Mouse (Mus musculus): ENCODE measurements around the gene BC030500. TPM values are rescaled to one million over a fixed set of nuclear protein-coding genes. Genes with fewer than 3 reads are reported as not detected.

Gene BC030500
- polyA plus RNA-seq (2015; fragmentation: Nextera tagmentation; extraction: Ambion mirVana), result 0.69 and 1.1 TPM in 2 replicates

GRCm38 (mm10) chr8:58911677-58912076 is at the start of gene BC030500:
Gene BC030500 (plus strand): TSS chr8:58911755.
- no peaks in the 10 kb centered on the region for H3K27me3 ChIP-seq (ENCODE audit: control insufficient read depth, insufficient read depth, low read length)
- H3K4me2 ChIP-seq (replicated peaks; ENCODE audit: low read depth), result peak within 1 kb of the TSS; percentile 93
- no peak for ATAC-seq (ENCODE audit: low FRiP score, low TSS enrichment)
- H3K4me3 ChIP-seq (ENCODE audit: low read depth, low read length), result peak within 1 kb of the TSS; percentile 48
- H3K4me1 ChIP-seq (replicated peaks; ENCODE audit: control insufficient read depth, insufficient read depth), result 0 out of 2 replicates have a peak, but pooled peaks cover 2% of the 10 kb centered on the region
- H3K27ac ChIP-seq (replicated peaks), result no peak within 1 kb of the TSS
- H3K9me3 ChIP-seq (ENCODE audit: control insufficient read depth, low read length), result no peaks in the 10 kb centered on the region
- H3K36me3 ChIP-seq (ENCODE audit: control insufficient read depth, insufficient read depth, low read length), result no peaks in the 10 kb centered on the region
- peak within 1 kb of the TSS; percentile 45 for H3K9ac ChIP-seq (ENCODE audit: low read length)
- peak; percentile 16 for DNase-seq (ENCODE audit: low spot score)
- 8% methylated on average over 14 of the region's 14 CpGs for WGBS
- no peak for TF ChIP-seq EP300 (optimal IDR thresholded peaks at IDR 0.05)
- TF ChIP-seq CTCF (IDR thresholded peaks at IDR 0.05; ENCODE audit: low read depth), result no peak

DNA sequence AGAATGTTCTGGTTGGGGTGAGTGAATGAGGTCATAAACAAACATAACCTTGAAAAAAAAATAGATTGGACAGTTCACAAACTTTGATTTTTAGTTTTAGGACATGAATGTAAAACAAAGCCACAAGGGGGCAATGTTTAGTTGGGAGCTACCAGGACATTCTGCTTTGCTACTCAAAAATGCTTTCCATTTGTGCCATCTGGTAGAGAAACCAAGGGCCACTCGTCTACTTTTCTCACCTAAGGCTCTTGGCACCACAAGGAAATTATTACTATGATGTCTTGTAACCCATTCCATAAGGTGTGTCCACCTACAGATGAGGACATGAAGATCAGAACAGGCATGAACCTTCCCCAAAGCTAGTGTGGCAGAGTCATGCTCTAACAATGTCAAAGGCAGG is 25.1 kb upstream of the BC030500 start:
- H3K4me3 ChIP-seq (ENCODE audit: low read depth, low read length), result no peak overlapping the region
- TF ChIP-seq EP300 (optimal IDR thresholded peaks at IDR 0.05) (no peak), CTCF (IDR thresholded peaks at IDR 0.05; ENCODE audit: low read depth) (peak; percentile 65)
- DNase-seq (ENCODE audit: low spot score), result no peak
- no peaks in the 10 kb centered on the region for H3K4me1 ChIP-seq (replicated peaks; ENCODE audit: control insufficient read depth, insufficient read depth)
- ATAC-seq (ENCODE audit: low FRiP score, low TSS enrichment), result no peak
- no peaks in the 10 kb centered on the region for H3K27me3 ChIP-seq (ENCODE audit: control insufficient read depth, insufficient read depth, low read length)
- no peaks in the 10 kb centered on the region for H3K36me3 ChIP-seq (ENCODE audit: control insufficient read depth, insufficient read depth, low read length)
- WGBS, result 3% methylated on average over 1 of the region's 1 CpGs
- no peaks in the 10 kb centered on the region for H3K9me3 ChIP-seq (ENCODE audit: control insufficient read depth, low read length)
- no peak overlapping the region for H3K4me2 ChIP-seq (replicated peaks; ENCODE audit: low read depth)
- H3K27ac ChIP-seq (replicated peaks), result no peak overlapping the region
- H3K9ac ChIP-seq (ENCODE audit: low read length), result no peak overlapping the region

GRCm38 (mm10) chr8:58890591-58890990 is 21.0 kb upstream of the BC030500 start:
- Histone ChIP-seq H3K27me3 (ENCODE audit: control insufficient read depth, insufficient read depth, low read length) (no peaks in the 10 kb centered on the region), H3K36me3 (ENCODE audit: control insufficient read depth, insufficient read depth, low read length) (no peaks in the 10 kb centered on the region), H3K4me2 (replicated peaks; ENCODE audit: low read depth) (no peak overlapping the region), H3K4me3 (ENCODE audit: low read depth, low read length) (no peak overlapping the region), H3K27ac (replicated peaks) (no peak overlapping the region), H3K9me3 (ENCODE audit: control insufficient read depth, low read length) (no peaks in the 10 kb centered on the region), H3K9ac (ENCODE audit: low read length) (no peak overlapping the region), H3K4me1 (replicated peaks; ENCODE audit: control insufficient read depth, insufficient read depth) (no peaks in the 10 kb centered on the region)
- DNase-seq (ENCODE audit: low spot score) (no peak), ATAC-seq (ENCODE audit: low FRiP score, low TSS enrichment) (no peak)
- 81% methylated on average over 3 of the region's 3 CpGs for WGBS
- TF ChIP-seq EP300 (optimal IDR thresholded peaks at IDR 0.05), result no peak
- TF ChIP-seq CTCF (IDR thresholded peaks at IDR 0.05; ENCODE audit: low read depth), result no peak

- TF ChIP-seq EP300 (optimal IDR thresholded peaks at IDR 0.05), result no peak
- TF ChIP-seq CTCF (IDR thresholded peaks at IDR 0.05; ENCODE audit: low read depth), result no peak
- Histone ChIP-seq H3K4me3 (ENCODE audit: low read depth, low read length) (no peak overlapping the region), H3K4me2 (replicated peaks; ENCODE audit: low read depth) (no peak overlapping the region), H3K27me3 (ENCODE audit: control insufficient read depth, insufficient read depth, low read length) (no peaks in the 10 kb centered on the region), H3K27ac (replicated peaks) (no peak overlapping the region), H3K9me3 (ENCODE audit: control insufficient read depth, low read length) (no peaks in the 10 kb centered on the region), H3K4me1 (replicated peaks; ENCODE audit: control insufficient read depth, insufficient read depth) (no peaks in the 10 kb centered on the region), H3K36me3 (ENCODE audit: control insufficient read depth, insufficient read depth, low read length) (no peaks in the 10 kb centered on the region), H3K9ac (ENCODE audit: low read length) (no peak overlapping the region)
- ATAC-seq (ENCODE audit: low FRiP score, low TSS enrichment) (no peak), DNase-seq (ENCODE audit: low spot score) (no peak)
- 57% methylated on average over 6 of the region's 6 CpGs for WGBS
These were observed 15.6 kb upstream of the BC030500 start for GRCm38 (mm10) chr8:58895960-58896359.

DNA sequence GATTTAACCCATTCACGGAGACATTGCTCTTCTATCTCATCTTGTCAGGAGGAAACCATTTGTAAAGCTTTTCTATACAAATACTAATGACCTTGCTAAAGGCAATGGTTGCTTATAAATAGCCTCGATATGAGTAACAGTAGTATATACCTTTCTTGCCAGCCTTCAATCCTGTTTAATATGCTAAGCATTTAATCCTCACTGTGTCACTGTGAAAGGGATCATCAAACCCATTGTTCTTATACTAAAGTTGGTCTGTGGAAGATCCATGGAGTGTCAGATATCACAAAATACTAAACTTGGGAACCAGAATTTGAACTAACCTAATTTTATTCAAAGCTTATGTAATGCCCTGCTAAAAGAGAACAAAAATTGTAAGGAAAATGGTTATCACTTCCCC is 7.1 kb upstream of the BC030500 start:
- 37% methylated on average over 2 of the region's 2 CpGs for WGBS
- Histone ChIP-seq H3K4me2 (replicated peaks; ENCODE audit: low read depth) (no peak overlapping the region), H3K4me3 (ENCODE audit: low read depth, low read length) (no peak overlapping the region), H3K4me1 (replicated peaks; ENCODE audit: control insufficient read depth, insufficient read depth) (no peaks in the 10 kb centered on the region), H3K27me3 (ENCODE audit: control insufficient read depth, insufficient read depth, low read length) (no peaks in the 10 kb centered on the region), H3K9me3 (ENCODE audit: control insufficient read depth, low read length) (no peaks in the 10 kb centered on the region), H3K9ac (ENCODE audit: low read length) (no peak overlapping the region), H3K27ac (replicated peaks) (no peak overlapping the region), H3K36me3 (ENCODE audit: control insufficient read depth, insufficient read depth, low read length) (no peaks in the 10 kb centered on the region)
- ATAC-seq (ENCODE audit: low FRiP score, low TSS enrichment), result no peak
- no peak for TF ChIP-seq EP300 (optimal IDR thresholded peaks at IDR 0.05)
- no peak for TF ChIP-seq CTCF (IDR thresholded peaks at IDR 0.05; ENCODE audit: low read depth)
- no peak for DNase-seq (ENCODE audit: low spot score)

DNA sequence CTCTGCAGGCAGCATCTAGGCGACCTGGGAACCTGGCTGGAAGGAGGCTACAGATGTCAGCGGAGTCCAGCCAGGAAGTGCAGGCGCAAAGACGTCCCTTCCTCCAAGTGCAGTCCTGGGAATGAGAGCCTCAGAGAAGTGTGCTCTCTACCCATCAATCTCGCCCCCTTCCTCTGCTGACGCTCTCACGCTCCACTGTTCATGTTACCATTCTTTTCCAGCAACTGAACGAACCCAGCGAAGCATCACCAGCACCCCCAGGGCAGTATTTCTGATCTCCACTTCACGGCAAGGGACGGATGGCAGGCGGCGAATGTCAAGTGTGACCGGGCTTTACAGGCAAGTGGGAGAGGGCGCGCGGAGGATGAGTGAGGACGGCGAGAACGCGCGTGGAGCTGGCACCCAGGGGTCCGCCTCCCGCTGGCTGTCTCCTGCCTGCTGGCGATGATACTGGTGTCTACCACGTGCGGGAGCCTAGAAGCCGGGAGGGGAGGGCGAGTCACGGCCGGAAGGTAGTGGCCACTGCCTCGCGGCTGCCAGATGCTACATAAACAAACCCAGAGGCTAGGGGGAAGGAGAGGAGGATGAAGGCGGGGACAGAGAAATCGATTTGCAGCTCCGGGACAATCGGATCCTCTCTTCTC is 763 bp downstream of the BC030500 start, which contains the start of gene Galntl6:
Galntl6 (minus strand) TSS at position 445 of the 644 bp plus-strand sequence.
- DNase-seq (ENCODE audit: low spot score) (peak; percentile 24), ATAC-seq (ENCODE audit: low FRiP score, low TSS enrichment) (peak; percentile 26; the same call in 1 of the 2 replicates)
- H3K9me3 ChIP-seq (ENCODE audit: control insufficient read depth, low read length), result no peaks in the 10 kb centered on the region
- peak within 1 kb of the TSS; percentile 48 for H3K4me3 ChIP-seq (ENCODE audit: low read depth, low read length)
- TF ChIP-seq CTCF (IDR thresholded peaks at IDR 0.05; ENCODE audit: low read depth), result no peak
- TF ChIP-seq EP300 (optimal IDR thresholded peaks at IDR 0.05), result no peak
- no peak within 1 kb of the TSS for H3K27ac ChIP-seq (replicated peaks)
- H3K9ac ChIP-seq (ENCODE audit: low read length), result peak within 1 kb of the TSS; percentile 45
- 0% methylated on average over 36 of the region's 37 CpGs for WGBS
- H3K27me3 ChIP-seq (ENCODE audit: control insufficient read depth, insufficient read depth, low read length), result no peaks in the 10 kb centered on the region
- H3K4me1 ChIP-seq (replicated peaks; ENCODE audit: control insufficient read depth, insufficient read depth), result 0 out of 2 replicates have a peak, but pooled peaks cover 2% of the 10 kb centered on the region
- peak within 1 kb of the TSS; percentile 93 for H3K4me2 ChIP-seq (replicated peaks; ENCODE audit: low read depth)
- no peaks in the 10 kb centered on the region for H3K36me3 ChIP-seq (ENCODE audit: control insufficient read depth, insufficient read depth, low read length)
